Mouse (Mus musculus): Measurements from ENCODE around the gene Slpi. TPM values are rescaled to one million over a fixed set of nuclear protein-coding genes. Genes with fewer than 3 reads are reported as not detected.

Slpi gene
- polyA plus RNA-seq, 1 experiment from 2014 or later, result 26.6 TPM

DNA sequence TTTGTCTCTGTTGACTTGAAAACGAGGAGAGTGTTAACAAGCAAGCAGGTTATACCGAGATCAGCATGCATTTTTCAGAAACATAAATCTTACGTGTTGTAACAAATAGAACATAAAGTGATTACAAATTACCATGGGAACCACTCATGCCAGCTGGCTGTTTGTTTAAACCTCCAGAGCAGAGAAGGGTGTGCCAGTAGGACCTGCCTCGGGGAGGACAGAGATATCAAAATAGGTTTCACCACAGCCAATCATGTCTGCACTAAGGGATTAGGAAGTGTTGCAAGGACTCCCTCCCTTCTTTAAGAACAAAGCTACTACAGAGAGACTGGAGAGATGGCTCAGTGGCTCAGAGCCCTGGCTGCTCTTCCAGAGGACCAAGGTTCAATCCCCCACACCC lies 15.7 kb downstream of the Slpi start:
- 26% methylated on average over 4 of the region's 4 CpGs for WGBS (ENCODE audit: insufficient replicate concordance)
- Histone ChIP-seq H3K27me3 (ENCODE audit: control insufficient read depth, insufficient read depth, low read depth, low read length) (no peaks in the 10 kb centered on the region), H3K9ac (ENCODE audit: low read depth, low read length) (no peak overlapping the region), H3K4me2 (ENCODE audit: low read depth, low read length) (no peak overlapping the region), H3K9me3 (replicated peaks; ENCODE audit: control insufficient read depth, low read length) (no peaks in the 10 kb centered on the region), H3K4me3 (ENCODE audit: low read depth, low read length) (no peak overlapping the region), H3K4me1 (ENCODE audit: control insufficient read depth, low read depth, low read length) (no peaks in the 10 kb centered on the region), H3K27ac (ENCODE audit: low read length) (no peak overlapping the region), H3K36me3 (ENCODE audit: control insufficient read depth, insufficient read depth) (no peaks in the 10 kb centered on the region)
- 0 out of 2 replicates have a peak, but pooled peaks have one; percentile 16 for ATAC-seq (ENCODE audit: low read depth)

DNA sequence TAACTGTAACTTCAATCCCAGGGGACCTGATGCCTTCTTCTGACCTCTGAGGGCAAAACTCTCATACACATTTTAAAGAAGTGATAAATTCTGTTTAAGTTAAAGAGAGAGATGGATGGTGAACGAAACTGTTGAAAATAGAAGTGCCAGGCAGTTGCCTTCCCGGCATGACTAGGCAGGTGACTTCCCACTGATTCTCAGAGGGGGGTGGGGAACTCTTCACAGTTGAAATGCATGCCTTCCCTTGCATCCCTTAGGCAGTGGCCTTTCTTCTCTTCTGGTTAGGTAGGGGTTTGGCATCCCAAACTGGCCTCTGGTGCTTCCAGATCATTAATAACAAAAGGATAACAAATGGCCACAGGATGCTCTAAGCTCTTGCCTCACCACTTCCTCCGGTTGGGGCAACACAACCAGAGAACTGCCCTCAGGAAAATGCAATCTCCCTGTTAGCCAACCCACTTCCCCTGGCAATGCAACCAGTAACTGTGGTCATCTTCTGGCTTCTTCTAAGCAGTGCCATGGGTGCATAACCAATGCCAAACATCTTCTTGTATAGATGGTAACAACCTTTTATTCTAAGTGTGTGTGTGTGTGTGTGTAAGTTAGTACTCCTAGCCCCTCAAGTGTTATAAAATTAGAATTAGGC lies 16.4 kb downstream of the Slpi start:
- 15% methylated on average over 3 of the region's 3 CpGs for WGBS (ENCODE audit: insufficient replicate concordance)
- Histone ChIP-seq H3K4me3 (ENCODE audit: low read depth, low read length) (no peak overlapping the region), H3K27ac (ENCODE audit: low read length) (no peak overlapping the region), H3K4me2 (ENCODE audit: low read depth, low read length) (no peak overlapping the region), H3K9ac (ENCODE audit: low read depth, low read length) (no peak overlapping the region), H3K27me3 (ENCODE audit: control insufficient read depth, insufficient read depth, low read depth, low read length) (no peaks in the 10 kb centered on the region), H3K36me3 (ENCODE audit: control insufficient read depth, insufficient read depth) (no peaks in the 10 kb centered on the region), H3K9me3 (replicated peaks; ENCODE audit: control insufficient read depth, low read length) (no peaks in the 10 kb centered on the region), H3K4me1 (ENCODE audit: control insufficient read depth, low read depth, low read length) (no peaks in the 10 kb centered on the region)
- no peak for ATAC-seq (ENCODE audit: low read depth)

- H3K4me3 ChIP-seq (ENCODE audit: low read depth, low read length), result no peak overlapping the region
- H3K4me2 ChIP-seq (ENCODE audit: low read depth, low read length), result no peak overlapping the region
- no peaks in the 10 kb centered on the region for H3K36me3 ChIP-seq (ENCODE audit: control insufficient read depth, insufficient read depth)
- no peaks in the 10 kb centered on the region for H3K27me3 ChIP-seq (ENCODE audit: control insufficient read depth, insufficient read depth, low read depth, low read length)
- no peak overlapping the region for H3K27ac ChIP-seq (ENCODE audit: low read length)
- H3K9me3 ChIP-seq (replicated peaks; ENCODE audit: control insufficient read depth, low read length), result no peaks in the 10 kb centered on the region
- no peaks in the 10 kb centered on the region for H3K4me1 ChIP-seq (ENCODE audit: control insufficient read depth, low read depth, low read length)
- WGBS (ENCODE audit: insufficient replicate concordance), result 65% methylated on average over 3 of the region's 3 CpGs
- ATAC-seq (ENCODE audit: low read depth), result no peak
- no peak overlapping the region for H3K9ac ChIP-seq (ENCODE audit: low read depth, low read length)
Observed at GRCm38 (mm10) chr2:164371371-164371770, 17.5 kb downstream of the Slpi start.

GRCm38 (mm10) chr2:164368620-164369105 lies 20.2 kb downstream of the Slpi start:
- H3K27me3 ChIP-seq (ENCODE audit: control insufficient read depth, insufficient read depth, low read depth, low read length), result no peaks in the 10 kb centered on the region
- no peaks in the 10 kb centered on the region for H3K9me3 ChIP-seq (replicated peaks; ENCODE audit: control insufficient read depth, low read length)
- H3K27ac ChIP-seq (ENCODE audit: low read length), result no peak overlapping the region
- H3K36me3 ChIP-seq (ENCODE audit: control insufficient read depth, insufficient read depth), result no peaks in the 10 kb centered on the region
- 53% methylated on average over 6 of the region's 6 CpGs for WGBS (ENCODE audit: insufficient replicate concordance)
- no peaks in the 10 kb centered on the region for H3K4me1 ChIP-seq (ENCODE audit: control insufficient read depth, low read depth, low read length)
- H3K4me2 ChIP-seq (ENCODE audit: low read depth, low read length), result no peak overlapping the region
- no peak for ATAC-seq (ENCODE audit: low read depth)
- no peak overlapping the region for H3K4me3 ChIP-seq (ENCODE audit: low read depth, low read length)
- H3K9ac ChIP-seq (ENCODE audit: low read depth, low read length), result no peak overlapping the region

DNA sequence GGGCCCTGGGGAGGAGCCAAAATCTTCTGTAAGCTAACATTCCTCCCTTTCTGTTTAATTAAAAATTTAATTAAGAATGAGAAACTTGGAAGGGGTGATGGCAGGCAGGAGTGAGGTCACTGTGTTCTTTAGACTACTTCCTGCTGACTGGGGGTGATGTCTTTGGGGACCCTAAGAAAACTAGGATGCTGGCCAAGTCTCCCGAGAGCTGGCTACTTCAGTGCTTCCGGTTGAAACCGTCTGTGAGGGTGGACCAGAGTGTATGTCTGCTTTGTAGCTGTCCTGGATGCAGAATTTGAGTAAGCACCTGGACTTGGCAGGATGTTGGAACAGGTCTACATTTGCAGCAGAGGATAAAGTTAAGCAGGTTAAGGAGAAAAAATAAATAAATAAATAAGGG lies 21.9 kb downstream of the Slpi start:
- Histone ChIP-seq H3K4me3 (ENCODE audit: low read depth, low read length) (no peak overlapping the region), H3K27ac (ENCODE audit: low read length) (no peak overlapping the region), H3K36me3 (ENCODE audit: control insufficient read depth, insufficient read depth) (no peaks in the 10 kb centered on the region), H3K4me2 (ENCODE audit: low read depth, low read length) (no peak overlapping the region), H3K9me3 (replicated peaks; ENCODE audit: control insufficient read depth, low read length) (no peaks in the 10 kb centered on the region), H3K9ac (ENCODE audit: low read depth, low read length) (no peak overlapping the region), H3K4me1 (ENCODE audit: control insufficient read depth, low read depth, low read length) (no peaks in the 10 kb centered on the region), H3K27me3 (ENCODE audit: control insufficient read depth, insufficient read depth, low read depth, low read length) (no peaks in the 10 kb centered on the region)
- 67% methylated on average over 3 of the region's 3 CpGs for WGBS (ENCODE audit: insufficient replicate concordance)
- no peak for ATAC-seq (ENCODE audit: low read depth)

DNA sequence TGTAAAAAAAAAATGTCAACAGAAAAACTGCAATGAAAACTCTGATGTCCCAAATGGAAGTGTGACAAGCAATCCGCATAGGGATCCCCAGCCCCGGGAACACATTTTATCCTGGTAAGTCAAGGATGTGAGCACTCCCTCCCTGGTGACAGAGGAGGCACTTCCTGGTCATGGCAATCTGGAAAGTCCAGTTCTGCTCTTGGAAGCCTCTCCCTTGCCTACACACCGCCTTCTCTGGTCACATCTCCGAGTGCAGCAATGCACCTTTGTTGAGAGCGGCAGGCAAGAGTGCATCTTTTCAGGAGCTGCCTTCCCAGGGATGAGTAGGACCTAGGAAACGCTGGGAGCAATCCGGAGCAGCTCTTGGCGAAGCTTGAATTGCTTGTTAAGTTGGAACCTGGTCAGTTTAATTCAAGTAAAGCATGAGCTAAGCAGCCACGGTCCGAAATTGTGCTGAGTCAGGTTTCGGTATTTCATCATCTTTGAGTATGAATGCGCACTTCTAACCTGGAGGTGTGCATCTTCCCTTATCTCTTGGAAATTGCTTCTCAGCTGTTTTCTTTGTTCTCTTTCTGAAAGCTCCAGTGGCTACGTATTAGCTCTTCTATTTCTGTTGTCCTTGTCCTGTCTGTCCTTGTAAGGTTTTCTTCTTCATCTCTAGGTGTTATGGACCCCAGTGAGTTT lies 27.8 kb downstream of the Slpi start:
- no peaks in the 10 kb centered on the region for H3K36me3 ChIP-seq (ENCODE audit: control insufficient read depth, insufficient read depth)
- WGBS (ENCODE audit: insufficient replicate concordance), result 18% methylated on average over 13 of the region's 13 CpGs
- H3K9me3 ChIP-seq (replicated peaks; ENCODE audit: control insufficient read depth, low read length), result no peaks in the 10 kb centered on the region
- H3K4me1 ChIP-seq (ENCODE audit: control insufficient read depth, low read depth, low read length), result no peaks in the 10 kb centered on the region; the same call in 1 of the 2 replicates
- no peak overlapping the region for H3K4me3 ChIP-seq (ENCODE audit: low read depth, low read length)
- H3K27ac ChIP-seq (ENCODE audit: low read length), result no peak overlapping the region
- no peak overlapping the region for H3K4me2 ChIP-seq (ENCODE audit: low read depth, low read length)
- no peak overlapping the region for H3K9ac ChIP-seq (ENCODE audit: low read depth, low read length)
- no peaks in the 10 kb centered on the region for H3K27me3 ChIP-seq (ENCODE audit: control insufficient read depth, insufficient read depth, low read depth, low read length)
- ATAC-seq (ENCODE audit: low read depth), result no peak

- no peak overlapping the region for H3K9ac ChIP-seq (ENCODE audit: low read depth, low read length)
- no peaks in the 10 kb centered on the region for H3K36me3 ChIP-seq (ENCODE audit: control insufficient read depth, insufficient read depth)
- no peak overlapping the region for H3K27ac ChIP-seq (ENCODE audit: low read length)
- H3K9me3 ChIP-seq (replicated peaks; ENCODE audit: control insufficient read depth, low read length), result no peaks in the 10 kb centered on the region
- no peak overlapping the region for H3K4me3 ChIP-seq (ENCODE audit: low read depth, low read length)
- H3K4me2 ChIP-seq (ENCODE audit: low read depth, low read length), result no peak overlapping the region
- WGBS (ENCODE audit: insufficient replicate concordance), result 57% methylated on average over 5 of the region's 5 CpGs
- ATAC-seq (ENCODE audit: low read depth), result no peak
- no peaks in the 10 kb centered on the region for H3K27me3 ChIP-seq (ENCODE audit: control insufficient read depth, insufficient read depth, low read depth, low read length)
- H3K4me1 ChIP-seq (ENCODE audit: control insufficient read depth, low read depth, low read length), result no peaks in the 10 kb centered on the region; the same call in 1 of the 2 replicates
Observed at GRCm38 (mm10) chr2:164359668-164360067, 29.2 kb downstream of the Slpi start.

DNA sequence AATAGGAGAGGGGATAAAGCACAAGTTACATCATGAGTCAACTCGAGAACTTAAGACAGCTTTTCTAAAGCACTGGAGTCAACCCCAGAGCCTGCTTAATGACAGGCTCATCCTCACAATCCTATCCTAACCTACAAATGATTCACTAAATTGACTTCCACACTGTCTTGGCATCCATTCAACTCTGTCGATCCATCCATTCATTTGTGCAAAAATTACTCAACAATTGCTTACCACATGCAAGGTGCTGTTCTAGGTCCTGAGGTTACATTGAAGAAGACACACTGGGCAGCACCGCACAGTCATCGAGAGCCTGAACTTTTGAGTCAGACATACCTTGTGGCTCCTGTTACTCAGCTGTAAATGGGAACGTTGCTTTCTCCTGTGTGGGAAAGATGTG lies 29.9 kb downstream of the Slpi start:
- Histone ChIP-seq H3K27ac (ENCODE audit: low read length) (no peak overlapping the region), H3K4me2 (ENCODE audit: low read depth, low read length) (no peak overlapping the region), H3K27me3 (ENCODE audit: control insufficient read depth, insufficient read depth, low read depth, low read length) (no peaks in the 10 kb centered on the region), H3K36me3 (ENCODE audit: control insufficient read depth, insufficient read depth) (no peaks in the 10 kb centered on the region), H3K9me3 (replicated peaks; ENCODE audit: control insufficient read depth, low read length) (no peaks in the 10 kb centered on the region), H3K4me3 (ENCODE audit: low read depth, low read length) (no peak overlapping the region), H3K4me1 (ENCODE audit: control insufficient read depth, low read depth, low read length) (no peaks in the 10 kb centered on the region; the same call in 1 of the 2 replicates), H3K9ac (ENCODE audit: low read depth, low read length) (no peak overlapping the region)
- 63% methylated on average over 5 of the region's 5 CpGs for WGBS (ENCODE audit: insufficient replicate concordance)
- no peak for ATAC-seq (ENCODE audit: low read depth)

DNA sequence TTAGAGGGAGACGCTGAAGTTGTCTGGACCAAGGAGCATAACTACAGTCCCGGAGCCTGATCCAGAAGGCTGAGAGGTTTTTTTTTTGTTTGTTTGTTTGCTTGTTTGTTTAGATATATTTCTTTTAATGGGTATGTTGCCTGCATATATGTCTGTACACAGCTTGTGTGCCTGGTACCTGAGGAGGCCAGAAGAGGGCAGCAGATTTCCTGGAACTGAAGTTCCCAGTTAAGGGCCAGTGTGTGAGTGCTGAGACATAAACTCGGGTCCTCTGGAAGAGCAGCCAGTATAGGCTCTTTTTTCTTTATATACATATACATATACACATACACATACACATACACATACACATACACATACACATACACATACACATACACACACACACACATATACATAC lies 30.5 kb downstream of the Slpi start:
- H3K4me3 ChIP-seq (ENCODE audit: low read depth, low read length), result no peak overlapping the region
- H3K27ac ChIP-seq (ENCODE audit: low read length), result no peak overlapping the region
- no peaks in the 10 kb centered on the region; the same call in 1 of the 2 replicates for H3K4me1 ChIP-seq (ENCODE audit: control insufficient read depth, low read depth, low read length)
- no peaks in the 10 kb centered on the region for H3K36me3 ChIP-seq (ENCODE audit: control insufficient read depth, insufficient read depth)
- no peaks in the 10 kb centered on the region for H3K9me3 ChIP-seq (replicated peaks; ENCODE audit: control insufficient read depth, low read length)
- no peak overlapping the region for H3K9ac ChIP-seq (ENCODE audit: low read depth, low read length)
- no peak overlapping the region for H3K4me2 ChIP-seq (ENCODE audit: low read depth, low read length)
- no peak for ATAC-seq (ENCODE audit: low read depth)
- WGBS (ENCODE audit: insufficient replicate concordance), result 66% methylated on average over 3 of the region's 3 CpGs
- H3K27me3 ChIP-seq (ENCODE audit: control insufficient read depth, insufficient read depth, low read depth, low read length), result no peaks in the 10 kb centered on the region

Measured in liver, embryonic 16.5 days (tissue).